Mouse (Mus musculus) ES-E14 (cell line): ENCODE results near the gene Gm11011.

Source experiments
- CHD2 ChIP-seq: IDR thresholded peaks from 2 replicates; pipeline ENCODE4 v1.6.1; 2014; ENCODE audit warnings: mild to moderate bottlenecking, low read depth, low read length, inconsistent platforms
- HCFC1 ChIP-seq: IDR thresholded peaks from 2 replicates; pipeline ENCODE4 v1.6.1; 2012; ENCODE audit warnings: low read length, inconsistent platforms, borderline replicate concordance; ENCODE audit not compliant: insufficient read depth
- MAFK ChIP-seq: IDR thresholded peaks from 2 replicates; pipeline ENCODE4 v1.6.1; 2014; ENCODE audit warnings: mild to moderate bottlenecking, low read depth, low read length, inconsistent platforms; ENCODE audit not compliant: insufficient read depth
- ZC3H11A ChIP-seq: IDR thresholded peaks from 2 replicates; pipeline ENCODE4 v1.6.1; 2012; ENCODE audit warnings: low read depth, mild to moderate bottlenecking, inconsistent platforms, low read length, borderline replicate concordance
- ZNF384 ChIP-seq: IDR thresholded peaks from 2 replicates; pipeline ENCODE4 v1.6.1; 2012; ENCODE audit warnings: low read depth, low read length, inconsistent platforms

GRCm38 (mm10) chr2:169570063-169570462 lies 17.5 kb downstream of the Gm11011 start:
- TF ChIP-seq MAFK (no peak), ZC3H11A (no peak), HCFC1 (no peak), CHD2 (no peak), ZNF384 (no peak)
